Mouse (Mus musculus): Measurements from ENCODE around the gene Reg4.

Gene Reg4

DNA sequence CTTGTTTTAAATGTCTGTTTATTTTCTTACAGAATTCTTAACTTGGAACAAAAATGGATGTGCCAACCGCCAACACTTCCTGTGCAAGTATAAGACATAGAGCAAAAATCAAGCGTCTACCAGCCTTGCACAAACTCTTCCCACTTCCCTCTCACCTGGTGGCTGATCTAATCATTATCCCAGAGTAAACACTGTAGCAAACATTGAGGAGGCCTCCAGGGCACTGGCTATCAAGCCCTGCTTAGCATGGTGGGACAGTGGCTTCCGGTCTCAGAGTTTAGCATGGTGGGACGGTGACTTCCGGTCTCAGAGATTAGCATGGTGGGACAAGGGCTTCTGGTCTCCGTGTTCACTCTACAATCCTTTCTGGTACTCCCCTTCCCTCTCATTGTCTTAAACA, 14.3 kb downstream of the Reg4 start:
- in situ Hi-C loops (cut with MboI, MseI): no loop called here

DNA sequence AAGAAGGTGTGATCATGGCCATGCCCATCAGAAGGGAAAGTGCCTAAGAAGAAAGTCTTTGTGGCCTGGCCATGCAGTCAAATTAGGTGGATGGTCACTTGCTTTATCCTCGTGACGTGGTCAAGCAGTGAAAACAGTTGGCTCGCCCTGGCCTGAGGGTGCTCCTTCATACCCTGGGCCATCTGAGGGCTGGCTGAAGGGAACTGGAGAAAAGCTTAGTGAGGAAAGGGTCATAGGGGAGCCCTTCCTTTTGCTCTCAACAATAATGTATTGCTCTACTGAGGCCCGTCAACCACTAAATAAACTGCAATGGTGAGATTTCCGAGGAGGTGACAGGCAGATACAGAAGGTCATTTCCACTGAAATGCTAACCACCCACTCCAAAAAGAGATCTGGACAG, 15.3 kb downstream of the Reg4 start:
- in situ Hi-C loops (cut with MboI, MseI): no loop called here

DNA sequence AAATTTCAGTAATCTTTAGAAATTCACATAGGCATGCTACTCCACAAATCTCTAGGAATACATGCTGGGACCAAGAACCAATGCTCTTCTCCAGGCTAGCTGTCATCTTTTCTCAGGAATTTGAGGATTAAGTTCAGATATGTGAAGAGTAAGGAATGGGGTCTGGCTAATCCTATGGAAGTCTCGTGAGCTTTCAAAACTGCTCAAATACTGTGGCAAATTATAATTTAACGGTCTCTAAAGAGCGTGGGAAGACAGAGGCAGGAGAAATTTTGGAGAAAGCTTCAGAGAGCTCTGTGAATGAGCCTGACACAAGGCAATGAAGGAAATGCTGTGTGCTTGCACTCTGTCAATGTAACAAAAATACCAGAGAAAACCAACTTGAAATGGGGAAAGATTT, 16.2 kb downstream of the Reg4 start:
- in situ Hi-C loops (cut with MboI, MseI): no loop called here

DNA sequence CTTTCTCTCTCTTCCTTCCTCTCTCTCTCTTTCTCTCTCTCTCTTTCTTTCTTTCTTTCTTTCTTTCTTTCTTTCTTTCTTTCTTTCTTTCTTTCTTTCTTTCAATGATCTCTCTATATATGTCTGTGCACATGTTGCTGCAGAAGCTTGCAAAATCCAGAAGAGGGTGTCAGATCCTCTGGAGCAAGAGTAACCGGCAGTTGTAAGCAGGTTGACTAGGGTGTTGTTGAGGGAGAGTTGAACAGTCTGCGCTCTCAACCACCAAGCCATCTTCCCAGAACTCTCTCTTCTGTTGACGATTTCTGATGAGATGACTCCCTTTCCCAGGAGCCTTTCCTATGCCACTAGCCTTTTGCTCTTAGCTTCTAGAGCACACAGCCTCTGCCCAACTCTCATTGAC, 20.1 kb downstream of the Reg4 start:
- in situ Hi-C loops (cut with MboI, MseI): no loop called here

DNA sequence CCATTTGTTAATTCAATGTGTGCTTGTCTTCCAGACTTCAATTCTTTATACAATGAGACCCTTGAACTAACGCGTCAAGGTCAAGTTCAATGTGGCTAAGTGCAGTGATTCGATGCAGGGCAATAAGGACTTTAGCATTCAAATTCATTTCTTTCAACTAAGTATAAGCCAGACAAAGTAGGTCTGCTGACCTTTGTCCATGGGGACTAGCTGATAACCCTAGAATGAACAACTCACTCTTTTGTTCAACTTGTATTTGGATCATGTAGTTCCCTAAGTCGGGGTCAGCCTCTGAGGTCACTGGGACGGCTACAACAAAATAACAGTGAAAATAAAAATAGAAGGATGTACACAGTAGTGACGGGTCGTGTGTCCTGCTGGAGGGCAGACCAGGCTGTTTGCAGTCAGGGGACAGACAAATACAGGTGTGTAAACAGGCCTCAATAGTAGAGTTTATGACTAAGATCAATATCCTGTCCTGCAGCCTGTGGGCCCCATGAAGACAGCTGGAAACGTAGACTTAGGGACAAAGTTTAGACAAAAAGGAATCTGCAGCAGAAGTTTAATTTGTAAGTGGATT, 20.6 kb downstream of the Reg4 start:
- in situ Hi-C loops (cut with MboI, MseI): no loop called here

DNA sequence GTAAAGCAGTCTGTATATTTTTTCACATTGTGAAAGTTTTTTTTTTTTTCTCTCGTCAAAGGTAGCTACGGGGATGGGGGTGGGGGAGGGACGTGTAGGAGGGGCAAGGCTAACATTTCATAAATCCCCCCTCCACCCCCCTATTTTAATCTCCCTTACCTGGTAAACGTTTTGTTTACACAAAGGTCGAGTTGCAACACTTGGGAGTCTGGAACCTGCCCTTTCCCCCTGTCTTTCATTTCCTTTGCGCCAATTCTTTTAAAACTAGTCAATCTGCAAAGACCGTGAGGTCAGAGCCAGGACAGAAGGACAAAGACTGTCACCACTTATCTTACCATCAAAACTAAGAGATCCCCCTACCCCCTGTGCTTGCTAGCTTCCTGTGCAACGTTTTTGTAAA, 23.9 kb downstream of the Reg4 start:
- in situ Hi-C loops (cut with MboI, MseI): no loop called here

DNA sequence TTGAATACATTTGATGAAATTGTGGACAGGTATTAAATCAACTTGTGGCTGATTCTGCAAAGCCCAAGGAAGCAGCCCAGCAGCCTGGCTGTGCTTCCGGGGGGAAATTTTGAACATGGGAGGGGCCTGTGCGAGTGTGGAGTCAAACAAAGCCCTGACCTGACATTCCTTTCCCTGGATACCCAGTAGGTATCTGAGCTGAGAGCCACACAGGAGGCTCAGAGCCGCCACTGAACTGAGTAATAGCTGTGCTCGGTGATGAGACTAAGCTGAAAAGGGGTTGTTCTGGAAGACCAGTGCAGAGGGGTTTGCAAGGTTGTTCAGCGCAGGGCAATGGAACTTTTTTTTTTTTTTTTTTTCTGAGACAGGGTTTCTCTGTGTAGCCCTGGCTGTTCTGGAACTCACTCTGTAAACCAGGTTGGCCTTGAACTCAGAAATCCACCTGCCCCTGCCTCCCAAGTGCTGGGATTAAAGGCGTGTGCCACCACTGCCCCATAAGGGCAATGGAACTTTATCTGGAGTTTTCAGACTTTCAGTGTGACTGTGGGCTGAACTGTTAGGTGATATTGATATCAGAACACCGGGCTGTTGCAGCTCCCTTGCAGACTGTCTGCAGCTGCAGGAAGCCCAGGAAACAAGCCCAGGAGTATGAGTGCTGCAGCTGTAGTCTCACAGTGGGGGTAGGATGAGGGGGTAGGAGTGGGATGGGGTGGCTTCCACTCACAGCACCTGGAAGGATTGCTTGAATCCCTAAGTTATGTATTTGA, 25.2 kb downstream of the Reg4 start:
- in situ Hi-C loops (cut with MboI, MseI): no loop called here

DNA sequence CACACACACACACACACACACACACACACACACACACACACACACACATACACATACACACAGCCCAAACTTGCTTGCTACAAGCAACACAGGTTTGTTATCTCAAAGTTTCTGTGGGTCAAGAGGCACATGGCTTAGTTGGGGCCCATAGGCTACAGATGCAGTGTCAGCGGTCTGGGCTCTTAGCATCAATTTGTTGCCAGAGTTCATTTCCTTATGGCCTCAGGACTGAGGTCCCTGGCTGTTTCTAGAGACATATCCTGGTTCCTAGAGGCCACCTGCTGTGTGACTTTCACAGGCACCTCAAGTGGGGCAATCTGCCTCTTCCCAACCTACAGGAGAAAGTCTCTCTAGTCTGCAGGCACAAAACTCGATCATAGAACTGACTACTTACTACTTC, 27.4 kb downstream of the Reg4 start:
- in situ Hi-C loops (cut with MboI, MseI): no loop called here

DNA sequence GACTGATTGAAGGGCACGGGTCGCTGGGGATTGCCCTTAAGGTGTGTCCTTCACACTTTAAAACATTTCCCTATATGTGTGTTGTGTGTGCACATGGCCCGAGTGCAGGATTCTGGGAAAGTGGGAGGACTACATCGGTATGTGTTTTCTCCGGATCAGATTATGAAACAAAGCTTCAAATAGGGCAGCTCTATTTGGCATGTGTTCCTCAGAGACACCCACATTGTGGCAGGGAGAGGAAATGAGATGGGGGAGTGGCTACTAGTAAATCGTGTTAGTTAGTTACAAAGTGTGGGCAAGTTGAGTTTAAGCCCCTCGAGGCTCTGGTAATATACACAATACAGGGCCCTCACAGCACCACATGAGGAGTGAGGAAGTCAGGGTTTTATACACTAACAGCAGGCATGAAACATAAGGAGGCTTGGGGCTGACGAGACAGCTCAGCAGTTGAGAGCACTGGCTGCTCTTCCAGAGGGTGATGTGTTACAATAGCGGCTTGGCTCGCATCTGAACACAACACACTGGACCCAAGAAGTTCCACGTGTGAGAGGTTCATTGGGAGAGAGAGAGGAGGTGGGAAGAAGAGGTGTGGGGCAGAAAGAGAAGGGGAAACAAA, 28.0 kb downstream of the Reg4 start:
- in situ Hi-C loops (cut with MboI, MseI): no loop called here

DNA sequence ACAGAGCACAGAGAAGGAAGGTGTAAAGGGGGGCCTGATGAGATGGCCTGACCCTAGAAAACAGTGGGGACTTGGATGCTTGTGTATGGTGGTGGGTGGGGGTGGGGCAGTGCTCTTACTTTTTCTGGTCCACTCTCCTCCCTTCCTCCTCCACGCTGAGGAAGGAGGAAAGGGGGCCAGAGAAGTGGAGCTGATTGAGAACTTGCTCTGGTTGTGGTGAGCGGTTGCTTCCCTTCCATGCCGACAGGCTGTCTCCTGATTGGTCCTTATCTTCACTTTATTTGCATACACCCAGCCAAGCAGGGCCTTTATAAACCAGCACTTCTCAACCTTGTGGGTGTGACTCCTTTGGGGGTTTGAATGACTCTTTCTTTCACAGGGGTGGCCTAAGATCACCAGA, 32.1 kb downstream of the Reg4 start:
- in situ Hi-C loops (cut with MboI, MseI): no loop called here

DNA sequence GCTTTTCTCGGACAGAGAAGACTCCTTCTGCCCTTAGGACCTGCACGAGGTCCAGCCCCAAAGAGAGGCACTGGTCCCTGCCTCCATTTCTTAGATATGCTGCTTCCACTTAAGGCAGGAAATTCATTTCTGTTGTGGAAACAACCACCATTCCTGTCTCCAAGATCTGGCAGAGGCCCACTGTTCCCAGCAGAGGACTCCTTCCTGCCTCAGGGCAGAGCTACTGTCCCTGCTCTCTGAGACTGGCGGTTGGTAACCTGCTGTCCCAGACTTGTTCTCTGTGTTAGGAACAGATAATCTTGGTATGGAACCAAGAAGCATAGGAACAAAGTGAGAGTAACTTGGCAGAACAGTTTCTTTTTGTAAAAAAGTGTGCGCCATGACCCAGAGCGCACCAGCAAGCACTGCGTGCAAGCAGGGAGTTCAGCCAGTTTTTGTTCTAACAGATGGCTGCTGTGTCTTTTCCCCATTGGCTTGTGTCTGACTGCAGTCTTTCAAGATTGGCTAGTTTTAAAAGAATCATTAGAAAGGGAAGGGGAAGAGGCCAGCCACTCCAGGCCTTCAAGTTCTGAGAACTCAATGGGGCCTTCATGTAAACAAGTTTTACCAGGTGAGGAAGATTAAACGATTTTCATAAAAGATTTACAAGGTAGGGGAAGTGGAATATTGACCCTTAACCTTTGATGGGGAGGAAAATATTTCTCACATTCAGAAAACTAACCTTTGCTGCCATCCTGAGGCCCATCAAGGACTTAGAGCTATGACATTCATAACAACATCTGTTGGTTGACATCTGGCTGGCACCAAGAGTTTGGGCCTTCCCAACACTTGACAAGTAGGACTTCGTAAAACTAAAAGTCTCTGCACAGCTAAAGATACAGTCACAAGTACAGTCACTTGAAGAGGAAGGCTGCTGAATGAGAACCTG, 33.0 kb downstream of the Reg4 start:
- in situ Hi-C loops (cut with MboI, MseI): no loop called here

DNA sequence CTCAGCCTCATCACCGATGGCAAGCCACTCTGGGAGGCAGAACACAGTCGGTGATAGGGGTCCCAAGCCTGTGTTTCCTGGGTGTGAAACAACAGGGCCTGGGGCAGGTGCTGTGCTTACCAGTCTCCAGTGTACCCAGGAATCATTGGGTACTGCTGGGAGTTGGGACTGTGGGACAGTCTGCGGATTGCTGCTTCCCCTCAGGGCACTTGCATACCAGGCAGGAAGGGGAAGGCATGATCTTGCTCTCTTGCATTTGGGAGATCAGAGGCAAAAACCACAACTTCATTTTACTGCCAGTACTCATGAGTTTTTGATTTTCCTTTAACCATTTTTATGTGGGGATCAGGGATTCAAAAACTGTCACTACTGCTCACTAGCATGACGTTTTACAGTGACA, 36.8 kb downstream of the Reg4 start:
- in situ Hi-C loops (cut with MboI, MseI): no loop called here

DNA sequence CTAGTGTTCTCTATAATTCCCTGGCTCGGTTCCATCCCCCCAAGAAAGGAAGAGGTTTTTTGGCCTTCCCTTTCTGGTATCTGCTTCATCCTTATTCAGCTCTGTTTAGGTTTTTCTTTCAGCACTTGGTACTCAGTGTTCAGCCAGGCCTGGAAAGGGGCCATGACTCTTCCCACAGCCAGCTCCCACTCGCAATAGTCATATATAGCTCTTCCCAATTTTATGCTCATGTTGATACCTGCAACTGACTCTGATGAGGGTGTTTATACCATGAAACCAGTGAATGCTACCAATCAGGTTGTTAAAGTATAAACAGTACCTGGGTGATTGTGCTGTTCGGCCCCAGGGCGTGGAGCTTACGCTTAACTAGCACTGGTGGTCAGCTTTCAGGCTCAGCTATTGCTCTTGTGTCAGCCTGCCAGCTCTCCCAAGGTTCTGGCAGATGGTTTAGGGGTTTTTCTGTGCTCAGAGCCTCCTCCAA, 37.4 kb downstream of the Reg4 start:
- in situ Hi-C loops (cut with MboI, MseI): no loop called here

DNA sequence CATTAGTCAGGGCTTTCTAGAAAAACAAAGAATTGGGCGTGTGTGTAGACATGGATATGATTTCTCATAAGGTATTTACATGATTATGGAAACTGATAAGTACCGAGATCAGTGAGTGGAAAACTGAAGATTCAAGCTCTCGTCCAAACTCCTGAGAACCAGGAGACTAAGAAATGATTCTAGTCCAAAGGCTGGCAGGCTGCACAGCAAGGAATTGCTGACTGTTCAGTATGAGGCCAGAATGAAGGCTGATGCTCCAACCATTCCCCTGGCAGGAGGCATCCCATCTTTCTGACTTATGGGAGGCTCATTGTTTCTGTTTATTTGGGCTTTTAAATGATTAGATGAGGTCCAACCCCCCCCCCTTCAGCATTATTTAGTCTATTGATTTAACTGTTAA, 38.6 kb downstream of the Reg4 start:
- in situ Hi-C loops (cut with MboI, MseI): no loop called here

DNA sequence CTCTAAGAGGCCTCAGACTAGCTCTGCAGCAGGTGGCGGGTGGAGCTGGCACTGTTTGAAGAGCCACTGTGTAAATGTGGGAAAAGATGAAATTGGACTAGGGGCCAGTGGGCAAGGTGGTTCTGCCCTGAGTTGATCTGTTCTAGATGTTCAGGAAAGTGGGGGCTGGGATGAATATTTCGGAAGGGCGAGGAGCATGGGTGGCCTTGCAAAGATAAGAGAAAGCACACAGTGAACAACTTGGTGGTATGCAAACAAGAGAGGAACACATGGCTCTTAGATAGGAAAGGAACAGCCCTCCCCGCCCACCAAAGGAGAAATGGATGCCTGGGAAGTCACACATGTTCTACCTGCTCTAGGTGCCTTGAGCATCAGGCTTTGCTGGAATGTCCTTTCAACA, 39.5 kb downstream of the Reg4 start:
- in situ Hi-C loops (cut with MboI, MseI): no loop called here

DNA sequence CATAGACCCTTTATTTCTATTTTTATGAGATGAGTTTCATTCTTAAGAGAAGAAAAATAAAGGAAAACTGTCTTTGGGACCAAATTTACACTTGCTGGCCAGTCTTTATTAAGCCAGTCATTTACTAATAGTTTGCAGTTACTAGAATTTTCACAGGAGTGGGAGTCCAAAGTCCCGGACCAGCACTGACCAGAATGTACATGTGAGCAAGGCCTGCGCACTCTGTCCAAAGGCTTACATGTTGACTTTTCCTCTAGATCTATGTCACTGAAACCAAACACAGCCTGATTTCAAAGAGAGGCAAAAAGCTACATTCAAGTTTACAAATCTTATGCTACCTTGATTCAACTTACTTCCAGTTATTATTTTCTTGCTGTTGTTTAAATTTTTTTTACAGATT, 40.2 kb downstream of the Reg4 start:
- in situ Hi-C loops (cut with MboI, MseI): no loop called here

DNA sequence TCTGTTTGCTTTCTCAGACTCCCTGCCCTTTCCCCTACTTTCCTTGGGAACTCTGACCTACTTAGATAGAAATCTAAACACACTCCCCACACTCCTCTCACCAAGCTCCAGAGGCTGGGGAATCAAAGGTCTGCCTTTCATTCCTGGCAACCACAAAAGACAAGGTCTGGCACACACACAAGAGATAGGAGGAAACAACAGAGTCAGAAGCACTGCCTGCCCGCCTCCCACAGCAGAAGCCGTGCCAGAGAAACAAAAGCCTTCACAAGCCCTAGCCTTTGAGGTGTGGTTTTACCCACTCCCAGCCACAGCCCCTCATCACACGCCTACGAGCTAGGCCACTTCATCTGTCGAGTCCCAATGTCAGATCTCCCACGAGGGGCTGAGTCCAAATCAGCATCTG, 45.3 kb downstream of the Reg4 start:
- in situ Hi-C loops (cut with MboI, MseI): no loop called here

DNA sequence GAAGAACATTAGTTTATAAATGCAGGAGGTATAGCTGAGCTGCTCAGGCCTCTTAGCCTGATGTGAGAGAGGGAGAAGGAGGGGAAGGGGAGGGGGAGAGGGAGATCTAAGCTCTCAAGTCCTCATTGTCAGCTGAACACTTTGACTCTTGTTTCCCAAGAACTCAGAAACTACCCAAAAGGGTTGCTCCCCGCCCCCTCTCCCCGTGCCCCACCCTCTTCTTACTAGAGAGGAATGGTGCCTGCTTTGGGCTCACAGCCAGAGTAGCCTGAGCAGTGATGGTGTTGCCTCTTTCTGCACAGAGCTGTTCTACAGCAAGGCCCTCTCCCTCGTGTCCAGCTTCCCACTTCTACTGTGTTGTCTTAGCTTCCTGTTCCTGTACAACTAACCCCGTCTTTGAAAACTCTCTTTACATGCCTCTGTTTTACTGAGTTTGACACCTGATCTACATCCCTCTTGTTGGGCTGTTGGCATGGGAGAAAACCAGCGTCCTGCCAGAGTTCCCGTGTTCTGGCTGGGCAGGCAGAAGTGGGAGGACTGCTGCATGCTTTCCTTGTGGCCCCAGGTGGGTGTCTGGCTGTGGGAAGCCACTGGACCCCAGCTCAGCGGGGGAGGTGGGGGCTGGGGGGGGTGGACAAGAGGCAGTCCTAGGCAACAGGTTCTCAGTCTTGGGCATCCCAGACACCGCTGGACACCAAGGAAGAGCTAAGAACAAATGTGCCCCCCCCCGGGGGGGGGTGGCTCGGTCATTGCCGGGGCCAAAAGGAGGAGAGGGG, 51.9 kb downstream of the Reg4 start:
- in situ Hi-C loops (cut with MboI, MseI): no loop called here

DNA sequence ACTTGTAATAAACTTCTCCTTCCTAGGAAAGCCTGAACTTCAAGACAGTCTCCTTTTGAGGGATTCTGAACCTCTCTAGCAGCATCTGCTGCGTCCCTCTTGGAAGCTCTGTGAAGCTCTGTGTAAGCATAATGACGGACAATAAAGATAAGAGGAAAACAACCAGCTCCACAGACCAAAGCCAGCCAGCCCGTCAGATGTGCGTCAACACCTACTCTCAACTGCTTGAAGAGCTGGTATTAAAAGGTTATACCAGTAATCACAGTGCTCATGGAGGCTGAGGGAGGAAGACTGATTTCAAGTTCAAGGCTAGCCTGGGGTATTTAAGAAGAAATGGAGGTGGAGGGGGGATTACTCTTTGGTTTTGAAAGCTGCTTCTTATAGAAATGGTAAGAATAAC, 57.7 kb downstream of the Reg4 start:
- in situ Hi-C loops (cut with MboI, MseI): no loop called here

DNA sequence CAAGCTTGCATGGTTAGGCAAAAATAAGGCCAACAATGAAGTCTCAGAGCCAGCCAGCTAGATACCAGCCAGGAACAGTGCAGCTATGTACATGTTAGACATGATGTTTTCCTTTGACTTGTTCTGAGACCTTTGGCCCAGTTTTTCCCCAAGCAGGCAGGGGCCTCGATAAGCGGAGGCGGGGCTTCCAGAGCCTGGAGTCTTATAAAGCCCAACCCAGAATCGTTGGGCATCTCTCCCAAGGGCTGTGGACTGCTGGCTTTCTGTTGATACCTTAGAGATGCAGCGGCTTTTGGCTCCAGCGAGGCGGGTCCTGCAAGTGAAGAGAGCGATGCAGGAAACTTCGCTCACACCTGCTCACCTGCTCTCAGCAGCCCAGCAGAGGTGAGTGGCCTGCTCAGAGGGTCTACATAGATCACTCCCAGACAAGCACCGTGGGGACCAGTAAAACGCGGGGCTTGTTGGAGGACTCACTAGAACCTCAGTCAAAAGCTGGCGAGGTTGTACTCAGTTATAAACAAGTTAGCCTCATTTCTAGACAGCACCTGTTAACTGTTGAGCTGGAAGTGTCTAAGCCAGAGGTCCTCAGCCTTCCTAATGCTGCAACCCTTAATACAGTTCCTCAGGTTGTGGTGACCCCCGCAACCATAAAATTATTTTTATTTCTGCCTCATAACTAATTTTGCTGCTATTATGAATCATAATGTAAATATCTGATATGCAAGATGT, 58.4 kb downstream of the Reg4 start, which contains the start of gene Hmgcs2:
Hmgcs2 (plus strand) TSS at position 232 of the 729 bp plus-strand sequence.
- in situ Hi-C loops (cut with MboI, MseI): no loop called here

All from regulatory T cell (primary cell).